In genomic region chr4:119539031-119539824, GRCm38 (mm10) we compare ENCODE assay signal across 8 mouse cellular contexts. TPM values are rescaled to one million over a fixed set of nuclear protein-coding genes. Genes with fewer than 3 reads are reported as not detected.
DNase-seq lines count a peak whose midpoint lies in the region; ATAC-seq lines count a peak whose summit lies in the region.

TSS of gene Frg2f1 (minus strand) at chr4:119539529.

- DNase-seq in adipocyte (ENCODE audit: low spot score) = peak; percentile 90
- DNase-seq in embryo, embryonic 10 days (ENCODE audit: low spot score) = peak; percentile 91
- DNase-seq in gastrocnemius, postnatal 10 days = peak; percentile 96
- DNase-seq in induced T-regulatory cell, adult 2 months (ENCODE audit: low read depth) = peak; percentile 95
- DNase-seq in left cerebral cortex, adult 9 months (ENCODE audit: low spot score in 2 of 2) = peak; percentile 73 to 93
- peak; percentile 99 for DNase-seq in right cerebral cortex, postnatal 14 days
- DNase-seq in urinary bladder, postnatal 36 days (ENCODE audit: low spot score in 2 of 2) = peak; percentile 91 to 94

- ATAC-seq in megakaryocyte progenitor cell, adult 5-6 weeks (replicated peaks; ENCODE audit: poor library complexity) = peak; percentile 92

RNA-seq across cellular contexts. Expression of gene Frg2f1, which starts in this region (rescaled TPM):
- total RNA-seq in gastrocnemius, postnatal 10 days (2021) = 1 to 10 TPM; 6.8 to 7.8 TPM
- total RNA-seq in megakaryocyte progenitor cell, adult 5-6 weeks (2015) = 0.44 and 0.83 TPM in 2 replicates
- total RNA-seq in megakaryocyte progenitor cell, adult 5-6 weeks (2017) = 0.88 TPM in 1 of 2 replicates, not detected in the other

Comparison
In these comparisons a context has a peak if more than half of its experiments do, and no peak if none do; other contexts are left out.
1. Peak in every context shown above with its lines: DNase-seq and ATAC-seq.
2. RNA of gene Frg2f1 (total RNA-seq): 6.8 to 7.8 TPM in gastrocnemius, postnatal 10 days; 0.44 to 0.88 TPM in megakaryocyte progenitor cell, adult 5-6 weeks; every median in the first group is over 4 times any median in the second.
3. Peak in ATAC-seq in megakaryocyte progenitor cell, adult 5-6 weeks; RNA of the gene not detected or under 1 TPM.